Mouse (Mus musculus): ENCODE results near the gene Cdrt4. TPM values are rescaled to one million over a fixed set of nuclear protein-coding genes. Genes with fewer than 3 reads are reported as not detected.

Cdrt4 gene
- polyA plus RNA-seq, 1 experiment from 2014 or later: 0.21 TPM

DNA sequence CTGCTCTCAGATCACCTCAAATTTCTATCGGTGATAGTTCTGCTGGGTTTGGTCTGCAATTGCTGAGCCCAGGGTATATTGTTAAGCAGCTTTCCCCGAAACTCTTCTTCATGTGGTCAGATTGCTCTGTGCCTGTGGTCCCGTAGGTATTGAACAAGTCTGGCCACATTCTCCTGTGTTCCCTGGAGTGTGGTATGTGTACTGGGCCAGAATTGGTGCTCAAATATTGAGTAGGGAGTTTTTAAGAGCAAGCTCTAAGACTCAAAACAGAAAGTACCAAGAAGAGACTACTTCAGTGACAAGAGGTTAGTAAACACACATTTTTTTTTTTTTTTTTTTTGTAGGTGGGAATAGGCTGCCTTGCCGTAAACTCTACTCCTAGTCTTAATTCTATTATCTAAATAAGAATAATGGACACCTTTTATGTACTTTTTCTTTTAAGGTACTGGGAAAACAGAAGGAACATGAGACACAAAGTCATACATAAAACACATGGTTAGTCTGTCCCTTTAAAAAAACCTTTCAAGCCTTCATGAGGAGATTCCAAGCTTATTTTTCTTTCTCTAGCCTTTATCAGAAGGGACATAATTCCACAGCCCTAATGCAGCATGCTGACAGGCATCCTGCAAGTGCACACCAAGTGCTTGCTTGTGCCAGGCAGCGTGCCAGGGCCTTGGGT, 46.2 kb downstream of the Cdrt4 start:
- peak; percentile 75 for ATAC-seq (ENCODE audit: low read depth)
- Histone ChIP-seq H3K4me1 (replicated peaks; ENCODE audit: control insufficient read depth, insufficient read depth, low read length) (peaks cover 40% of the 10 kb centered on the region), H3K4me2 (ENCODE audit: low read depth, low read length) (peak overlapping the region; percentile 30; the same call in 1 of the 2 replicates), H3K36me3 (ENCODE audit: control insufficient read depth, insufficient read depth, low read length) (no peaks in the 10 kb centered on the region), H3K27me3 (ENCODE audit: control insufficient read depth, insufficient read depth, low read depth, low read length) (no peaks in the 10 kb centered on the region), H3K4me3 (ENCODE audit: low read length) (no peak overlapping the region), H3K9me3 (ENCODE audit: control insufficient read depth, low read length) (no peaks in the 10 kb centered on the region), H3K27ac (ENCODE audit: low read length) (peak overlapping the region; percentile 95), H3K9ac (ENCODE audit: low read length) (peak overlapping the region; percentile 28)
- whole genome bisulfite sequencing: 35% methylated on average over 5 of the region's 5 CpGs

DNA sequence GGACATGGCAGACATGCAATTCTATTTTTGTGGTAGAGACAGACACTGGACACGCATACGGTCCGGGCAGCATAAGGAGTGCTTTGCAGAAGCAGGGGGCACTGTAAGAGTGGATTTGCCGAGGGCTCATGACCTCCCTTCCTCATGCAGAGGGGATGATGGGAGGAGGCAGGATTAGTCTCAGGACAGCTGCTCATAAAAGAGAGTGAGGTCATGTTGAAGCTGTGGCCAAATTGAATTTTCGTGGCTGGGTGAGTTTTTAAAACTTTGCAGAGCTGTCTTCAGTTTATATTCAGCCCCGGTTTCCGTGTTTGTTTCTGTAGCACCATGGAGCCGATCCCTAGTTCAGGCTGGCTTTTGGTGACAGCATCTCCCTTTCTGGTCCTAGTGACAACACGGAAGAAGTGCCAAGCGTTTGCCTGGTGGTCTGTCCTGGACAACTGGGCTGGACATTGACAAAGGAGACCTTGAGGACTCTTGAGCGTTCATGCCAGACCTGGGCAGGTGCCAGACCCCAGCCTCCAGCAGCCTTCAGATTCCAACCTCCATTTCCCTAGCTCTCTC, 46.8 kb downstream of the Cdrt4 start:
- Histone ChIP-seq H3K36me3 (ENCODE audit: control insufficient read depth, insufficient read depth, low read length) (no peaks in the 10 kb centered on the region), H3K27me3 (ENCODE audit: control insufficient read depth, insufficient read depth, low read depth, low read length) (no peaks in the 10 kb centered on the region), H3K4me2 (ENCODE audit: low read depth, low read length) (peak overlapping the region; percentile 30; the same call in 1 of the 2 replicates), H3K9me3 (ENCODE audit: control insufficient read depth, low read length) (no peaks in the 10 kb centered on the region), H3K4me3 (ENCODE audit: low read length) (no peak overlapping the region), H3K9ac (ENCODE audit: low read length) (peak overlapping the region; percentile 28), H3K4me1 (replicated peaks; ENCODE audit: control insufficient read depth, insufficient read depth, low read length) (peaks cover 40% of the 10 kb centered on the region), H3K27ac (ENCODE audit: low read length) (peak overlapping the region; percentile 95)
- ATAC-seq (ENCODE audit: low read depth): peak; percentile 53
- 15% methylated on average over 11 of the region's 11 CpGs for WGBS

DNA sequence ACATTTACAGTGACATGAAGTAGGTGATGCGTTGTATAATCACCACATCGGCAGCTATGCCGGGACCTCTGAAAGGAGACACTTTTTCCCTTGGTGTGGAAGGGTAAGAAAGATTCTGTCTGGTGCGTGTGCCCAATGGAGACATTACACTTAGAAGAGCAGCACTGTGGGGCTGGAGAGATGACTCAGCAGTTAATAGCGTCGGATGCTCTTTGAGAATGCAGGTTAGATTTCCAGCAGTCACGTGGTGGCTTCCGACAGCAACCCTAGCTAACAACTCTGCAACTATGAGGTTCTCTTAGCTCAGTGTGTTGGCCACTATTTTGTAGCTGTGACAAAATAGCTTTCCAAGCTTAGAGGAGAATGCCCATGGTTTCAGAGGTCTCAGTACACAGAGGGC, 49.1 kb downstream of the Cdrt4 start:
- ATAC-seq (ENCODE audit: low read depth): no peak

DNA sequence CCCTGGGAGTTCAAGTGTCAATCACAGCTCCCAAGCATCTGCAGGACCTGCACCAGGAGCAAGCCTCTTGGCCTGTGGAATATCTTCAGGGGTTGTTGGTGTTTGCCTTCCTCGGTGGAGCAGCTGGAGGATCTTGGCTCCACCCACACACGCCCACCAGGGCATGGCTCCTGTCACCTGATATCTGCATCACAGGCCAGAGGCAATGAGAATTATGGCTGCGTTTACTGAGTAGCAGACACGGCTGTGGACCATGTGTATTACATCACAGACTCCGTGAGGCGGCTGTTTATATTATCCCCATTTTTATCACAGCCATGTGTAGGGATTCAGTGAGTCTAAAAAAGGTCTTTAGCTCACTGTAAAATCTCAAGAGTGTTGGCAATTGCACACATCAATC, 53.6 kb downstream of the Cdrt4 start:
- H3K4me1 ChIP-seq (replicated peaks; ENCODE audit: control insufficient read depth, insufficient read depth, low read length): peaks cover 10% of the 10 kb centered on the region
- no peak overlapping the region for H3K4me2 ChIP-seq (ENCODE audit: low read depth, low read length)

More for the DNA sequence above, 49.1 kb downstream of the Cdrt4 start:
- H3K36me3 ChIP-seq (ENCODE audit: control insufficient read depth, insufficient read depth, low read length): no peaks in the 10 kb centered on the region
- H3K27ac ChIP-seq (ENCODE audit: low read length): no peak overlapping the region
- no peak overlapping the region for H3K9ac ChIP-seq (ENCODE audit: low read length)
- no peak overlapping the region for H3K4me3 ChIP-seq (ENCODE audit: low read length)
- no peaks in the 10 kb centered on the region for H3K9me3 ChIP-seq (ENCODE audit: control insufficient read depth, low read length)
- whole genome bisulfite sequencing: 76% methylated on average over 8 of the region's 8 CpGs
- no peaks in the 10 kb centered on the region for H3K27me3 ChIP-seq (ENCODE audit: control insufficient read depth, insufficient read depth, low read depth, low read length)
- H3K4me2 ChIP-seq (ENCODE audit: low read depth, low read length): no peak overlapping the region
- peaks cover 46% of the 10 kb centered on the region for H3K4me1 ChIP-seq (replicated peaks; ENCODE audit: control insufficient read depth, insufficient read depth, low read length)

DNA sequence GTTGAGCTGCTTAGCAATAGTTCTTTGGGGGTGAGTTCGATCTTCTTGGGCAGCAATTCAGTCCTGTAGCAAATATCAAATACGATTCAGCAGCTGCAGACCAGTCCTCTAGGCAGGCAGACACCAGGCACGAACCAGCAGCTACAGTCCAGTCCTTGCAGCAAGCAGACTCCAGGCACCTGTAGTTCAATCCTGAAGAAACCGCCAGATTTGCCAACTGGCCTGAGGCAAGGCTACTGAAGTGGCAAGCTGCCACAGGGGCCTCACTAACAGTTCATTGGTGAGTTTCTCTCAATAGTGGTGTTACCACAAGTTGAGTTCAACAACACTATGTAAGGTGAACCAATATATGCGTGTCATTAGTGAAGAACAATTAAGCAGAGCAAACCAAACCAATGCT, 56.4 kb downstream of the Cdrt4 start:
- H3K9ac ChIP-seq (ENCODE audit: low read length): no peak overlapping the region
- no peak for ATAC-seq (ENCODE audit: low read depth)
- H3K4me3 ChIP-seq (ENCODE audit: low read length): no peak overlapping the region
- no peaks in the 10 kb centered on the region for H3K36me3 ChIP-seq (ENCODE audit: control insufficient read depth, insufficient read depth, low read length)
- no peaks in the 10 kb centered on the region for H3K9me3 ChIP-seq (ENCODE audit: control insufficient read depth, low read length)
- H3K4me2 ChIP-seq (ENCODE audit: low read depth, low read length): no peak overlapping the region
- WGBS: 78% methylated on average over 5 of the region's 5 CpGs
- H3K27ac ChIP-seq (ENCODE audit: low read length): no peak overlapping the region
- no peaks in the 10 kb centered on the region for H3K27me3 ChIP-seq (ENCODE audit: control insufficient read depth, insufficient read depth, low read depth, low read length)
- H3K4me1 ChIP-seq (replicated peaks; ENCODE audit: control insufficient read depth, insufficient read depth, low read length): peaks cover 10% of the 10 kb centered on the region

More for the DNA sequence above, 53.6 kb downstream of the Cdrt4 start:
- no peak overlapping the region for H3K4me3 ChIP-seq (ENCODE audit: low read length)
- H3K27ac ChIP-seq (ENCODE audit: low read length): peak overlapping the region; percentile 52; the same call in 1 of the 2 replicates
- H3K9me3 ChIP-seq (ENCODE audit: control insufficient read depth, low read length): no peaks in the 10 kb centered on the region
- 17% methylated on average over 6 of the region's 6 CpGs for WGBS
- ATAC-seq (ENCODE audit: low read depth): peak; percentile 53
- no peak overlapping the region for H3K9ac ChIP-seq (ENCODE audit: low read length)
- H3K36me3 ChIP-seq (ENCODE audit: control insufficient read depth, insufficient read depth, low read length): no peaks in the 10 kb centered on the region
- no peaks in the 10 kb centered on the region for H3K27me3 ChIP-seq (ENCODE audit: control insufficient read depth, insufficient read depth, low read depth, low read length)

DNA sequence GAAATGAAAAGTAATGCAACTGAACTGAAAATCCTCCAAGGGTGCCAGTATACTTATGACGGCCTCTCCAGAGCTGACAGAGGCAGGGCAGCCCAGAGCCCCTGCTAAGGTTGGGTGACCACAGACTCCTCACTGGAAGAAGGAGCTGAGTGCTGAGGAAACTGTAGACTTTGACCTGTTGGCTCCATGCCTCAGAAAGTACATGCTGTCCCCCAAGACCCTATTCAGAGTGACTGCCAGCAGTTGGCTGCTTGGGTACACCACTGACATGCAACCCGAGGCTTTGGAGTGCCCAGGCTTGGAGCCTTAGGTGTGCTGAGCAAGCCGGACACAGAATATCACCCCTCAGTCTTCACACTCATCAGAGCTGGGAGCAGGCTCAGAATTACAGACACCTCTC, 57.0 kb downstream of the Cdrt4 start:
- Histone ChIP-seq H3K4me1 (replicated peaks; ENCODE audit: control insufficient read depth, insufficient read depth, low read length) (peaks cover 10% of the 10 kb centered on the region), H3K4me3 (ENCODE audit: low read length) (no peak overlapping the region), H3K27ac (ENCODE audit: low read length) (no peak overlapping the region), H3K9ac (ENCODE audit: low read length) (no peak overlapping the region), H3K4me2 (ENCODE audit: low read depth, low read length) (no peak overlapping the region), H3K36me3 (ENCODE audit: control insufficient read depth, insufficient read depth, low read length) (no peaks in the 10 kb centered on the region), H3K27me3 (ENCODE audit: control insufficient read depth, insufficient read depth, low read depth, low read length) (no peaks in the 10 kb centered on the region), H3K9me3 (ENCODE audit: control insufficient read depth, low read length) (no peaks in the 10 kb centered on the region)
- ATAC-seq (ENCODE audit: low read depth): no peak
- 77% methylated on average over 3 of the region's 3 CpGs for WGBS

DNA sequence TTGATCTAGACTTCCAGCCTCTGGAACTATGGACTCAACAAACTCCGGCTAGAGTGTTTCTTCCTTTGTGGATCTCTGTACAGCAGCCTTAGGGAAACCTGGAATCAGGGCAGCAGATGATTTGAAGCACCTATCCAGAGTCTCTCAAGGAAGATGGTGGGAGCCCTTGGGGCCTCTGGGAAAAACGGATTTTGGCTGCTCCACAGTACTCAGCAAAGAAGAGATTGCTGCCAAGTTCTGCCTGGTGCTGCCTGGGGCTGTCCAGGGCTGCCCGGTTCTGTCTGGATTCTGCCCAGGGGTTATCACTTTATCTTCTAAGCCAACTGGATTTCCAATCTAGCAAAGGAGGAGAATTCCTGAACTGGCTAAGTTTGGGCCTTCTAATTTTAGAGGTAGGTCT, 58.8 kb downstream of the Cdrt4 start:
- no peak overlapping the region for H3K9ac ChIP-seq (ENCODE audit: low read length)
- H3K27me3 ChIP-seq (ENCODE audit: control insufficient read depth, insufficient read depth, low read depth, low read length): no peaks in the 10 kb centered on the region
- H3K27ac ChIP-seq (ENCODE audit: low read length): no peak overlapping the region
- 43% methylated on average over 3 of the region's 3 CpGs for WGBS
- no peaks in the 10 kb centered on the region for H3K9me3 ChIP-seq (ENCODE audit: control insufficient read depth, low read length)
- no peaks in the 10 kb centered on the region for H3K36me3 ChIP-seq (ENCODE audit: control insufficient read depth, insufficient read depth, low read length)
- no peak overlapping the region for H3K4me3 ChIP-seq (ENCODE audit: low read length)
- H3K4me1 ChIP-seq (replicated peaks; ENCODE audit: control insufficient read depth, insufficient read depth, low read length): no peaks in the 10 kb centered on the region; the same call in none of the 2 replicates
- no peak overlapping the region for H3K4me2 ChIP-seq (ENCODE audit: low read depth, low read length)
- no peak for ATAC-seq (ENCODE audit: low read depth)

DNA sequence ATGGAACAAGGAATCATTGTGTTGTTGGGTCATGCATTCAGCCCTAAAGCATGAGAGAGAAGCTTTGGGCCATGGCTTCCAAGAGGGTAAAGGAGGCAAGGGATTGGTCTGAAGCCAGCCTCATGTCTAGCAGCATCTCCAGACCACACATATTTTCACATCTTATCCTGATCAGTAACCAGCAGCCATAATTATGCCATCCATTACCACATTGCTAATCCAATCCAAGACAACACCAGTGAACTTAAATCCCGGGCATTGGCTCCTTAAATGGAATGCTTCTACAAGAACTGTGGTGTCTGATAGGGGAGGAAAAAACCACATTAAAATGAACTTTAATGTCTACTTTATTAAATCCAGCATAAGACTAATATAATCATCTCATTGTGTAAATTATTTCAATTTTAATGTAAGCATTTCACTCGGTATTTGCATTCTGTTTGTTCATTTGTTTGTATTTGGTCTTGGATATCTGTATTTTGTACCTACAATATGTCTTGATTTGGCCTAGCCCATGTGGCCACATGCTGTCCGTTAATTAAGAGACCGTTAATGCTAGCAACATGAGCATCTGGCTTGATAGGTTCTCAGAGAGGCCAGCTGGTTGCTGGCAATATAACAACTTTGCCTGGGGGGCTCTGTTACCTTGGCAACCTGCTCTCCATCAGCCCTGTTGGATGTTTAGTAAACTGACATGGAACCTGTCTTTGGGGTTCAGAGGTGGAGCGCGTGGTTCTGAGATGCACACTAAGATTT, 66.5 kb downstream of the Cdrt4 start:
- H3K27ac ChIP-seq (ENCODE audit: low read length): no peak overlapping the region
- H3K4me3 ChIP-seq (ENCODE audit: low read length): no peak overlapping the region
- H3K4me2 ChIP-seq (ENCODE audit: low read depth, low read length): no peak overlapping the region
- no peaks in the 10 kb centered on the region for H3K27me3 ChIP-seq (ENCODE audit: control insufficient read depth, insufficient read depth, low read depth, low read length)
- ATAC-seq (ENCODE audit: low read depth): no peak
- peaks cover 33% of the 10 kb centered on the region for H3K4me1 ChIP-seq (replicated peaks; ENCODE audit: control insufficient read depth, insufficient read depth, low read length)
- no peaks in the 10 kb centered on the region for H3K36me3 ChIP-seq (ENCODE audit: control insufficient read depth, insufficient read depth, low read length)
- no peaks in the 10 kb centered on the region for H3K9me3 ChIP-seq (ENCODE audit: control insufficient read depth, low read length)
- no peak overlapping the region for H3K9ac ChIP-seq (ENCODE audit: low read length)
- WGBS: 88% methylated on average over 6 of the region's 6 CpGs

DNA sequence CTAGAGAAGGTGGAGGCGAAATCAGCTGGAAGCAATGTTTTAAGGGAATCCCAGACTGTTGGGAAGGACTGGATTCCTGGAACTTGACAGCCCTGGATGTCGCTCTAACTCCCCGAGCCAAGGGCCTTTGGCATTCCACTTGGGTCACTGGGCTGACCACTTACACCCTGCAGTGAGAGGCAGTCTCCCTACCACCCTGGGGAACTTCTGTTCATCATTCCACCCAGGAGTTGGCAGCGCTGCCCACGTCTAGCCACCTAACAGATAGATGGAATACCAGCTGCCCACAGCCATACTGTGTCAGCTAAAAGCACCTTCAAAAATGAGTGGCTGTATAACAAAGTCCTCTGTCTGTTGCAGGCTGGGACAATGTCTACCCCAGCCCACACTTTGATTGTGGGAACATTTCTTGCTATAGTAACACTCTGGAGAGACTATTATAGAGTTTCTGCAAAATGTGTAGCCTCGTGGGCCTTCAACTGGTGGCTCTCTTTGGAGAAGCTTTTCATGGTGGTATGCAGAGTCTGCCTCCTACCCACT, 67.2 kb downstream of the Cdrt4 start:
- no peak for ATAC-seq (ENCODE audit: low read depth)
- Histone ChIP-seq H3K9me3 (ENCODE audit: control insufficient read depth, low read length) (no peaks in the 10 kb centered on the region), H3K4me2 (ENCODE audit: low read depth, low read length) (no peak overlapping the region), H3K27ac (ENCODE audit: low read length) (no peak overlapping the region), H3K27me3 (ENCODE audit: control insufficient read depth, insufficient read depth, low read depth, low read length) (no peaks in the 10 kb centered on the region), H3K4me3 (ENCODE audit: low read length) (no peak overlapping the region), H3K9ac (ENCODE audit: low read length) (no peak overlapping the region), H3K4me1 (replicated peaks; ENCODE audit: control insufficient read depth, insufficient read depth, low read length) (peaks cover 33% of the 10 kb centered on the region), H3K36me3 (ENCODE audit: control insufficient read depth, insufficient read depth, low read length) (no peaks in the 10 kb centered on the region)
- 75% methylated on average over 6 of the region's 6 CpGs for WGBS
